Mouse (Mus musculus) CD4-positive naive resting alpha-beta T cell, adult 76 days (primary cell): ENCODE results near the gene Bag6. TPM values are rescaled to one million over a fixed set of nuclear protein-coding genes. Genes with fewer than 3 reads are reported as not detected.

Experiments
- total RNA-seq: library from RNA; stranded (reverse); gene quantifications from one replicate; pipeline ENCODE4 v1.2.4, GENCODE M21; 2023

Gene Bag6
- 487 TPM for total RNA-seq

DNA sequence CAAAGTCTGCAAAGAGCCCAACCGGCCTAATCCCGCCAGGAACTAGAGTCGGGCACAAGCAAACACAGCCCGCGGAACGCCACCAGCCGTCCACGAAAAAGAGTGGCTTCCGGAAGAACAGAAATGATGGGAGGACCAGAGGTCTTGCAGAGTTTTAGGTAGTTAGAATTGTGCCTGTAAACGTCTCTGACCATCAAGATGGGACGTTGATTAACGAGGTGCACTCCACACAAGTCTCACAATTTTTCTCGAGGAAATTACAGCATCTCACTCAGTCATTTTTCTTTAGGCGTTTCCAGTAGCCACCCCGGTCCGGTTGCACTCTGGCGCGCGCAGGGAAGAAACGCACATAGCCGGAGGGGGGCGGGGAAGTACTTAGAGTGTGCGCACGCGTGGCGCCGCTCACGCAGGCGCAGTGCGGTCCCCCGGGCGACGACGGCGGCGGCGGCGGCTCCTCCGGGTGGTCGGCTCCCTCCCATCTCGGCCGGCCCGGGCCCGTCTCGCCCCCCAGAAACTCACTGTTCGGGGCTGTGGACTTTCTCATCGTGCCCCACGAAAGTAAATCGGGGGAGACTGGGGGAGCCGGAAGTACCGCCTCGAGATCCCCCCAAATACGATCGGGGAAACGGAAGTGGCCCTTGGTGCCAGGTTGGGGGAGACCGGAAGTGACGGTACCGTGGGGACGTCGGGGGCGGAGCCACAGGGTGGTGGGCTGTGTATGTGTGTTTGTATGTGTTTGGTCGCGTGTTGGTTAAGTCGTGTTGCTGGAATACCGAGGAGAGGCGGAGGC is at the start of gene Bag6:
Gene Bag6, plus strand, starts transcription at position 378 of the 790 bp plus-strand sequence.

GRCm38 (mm10) chr17:35085208-35085865 is 49.6 kb upstream of the Bag6 start, which contains the start of gene Ly6g6f:
TSS of gene Ly6g6f (minus strand) at chr17:35085610.

DNA sequence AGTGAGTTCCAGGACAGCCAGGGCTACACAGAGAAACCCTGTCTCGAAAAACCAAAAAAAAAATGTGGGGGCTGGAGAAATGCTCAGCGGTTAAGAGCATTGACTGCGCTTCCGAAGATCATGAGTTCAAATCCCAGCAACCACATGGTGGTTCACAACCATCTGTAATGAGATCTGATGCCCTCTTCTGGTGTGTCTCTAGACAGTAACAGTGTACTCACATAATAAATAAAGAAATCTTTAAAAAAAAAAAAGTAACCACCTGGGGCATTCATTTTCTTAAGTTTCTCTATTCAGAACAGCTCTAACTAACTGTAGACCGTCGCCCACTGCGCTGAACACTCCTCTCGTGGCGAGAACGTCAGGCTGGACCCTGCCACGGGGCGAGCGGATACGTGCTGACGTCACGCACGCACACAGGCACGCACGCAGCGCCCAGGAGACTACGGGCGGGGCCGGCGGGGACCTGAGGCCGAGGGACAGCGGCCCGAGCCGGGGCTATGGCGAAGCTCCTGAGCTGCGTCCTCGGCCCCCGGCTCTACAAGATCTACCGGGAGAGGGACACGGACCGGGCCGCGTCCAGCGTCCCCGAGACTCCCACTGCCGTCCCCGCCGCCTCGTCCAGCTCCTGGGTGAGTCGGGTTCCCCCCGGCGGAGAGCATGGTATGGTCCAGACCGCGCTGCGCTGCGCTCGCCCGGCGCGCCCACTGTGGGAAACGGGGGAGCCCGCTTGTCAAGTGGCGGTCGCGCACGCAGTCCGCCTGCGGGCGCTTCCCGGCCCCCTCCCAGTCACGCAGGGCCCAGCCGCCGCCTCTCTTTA is 45.9 kb upstream of the Bag6 start, which contains the start of gene Abhd16a:
Gene Abhd16a, plus strand, starts transcription at position 439 of the 820 bp plus-strand sequence.

DNA sequence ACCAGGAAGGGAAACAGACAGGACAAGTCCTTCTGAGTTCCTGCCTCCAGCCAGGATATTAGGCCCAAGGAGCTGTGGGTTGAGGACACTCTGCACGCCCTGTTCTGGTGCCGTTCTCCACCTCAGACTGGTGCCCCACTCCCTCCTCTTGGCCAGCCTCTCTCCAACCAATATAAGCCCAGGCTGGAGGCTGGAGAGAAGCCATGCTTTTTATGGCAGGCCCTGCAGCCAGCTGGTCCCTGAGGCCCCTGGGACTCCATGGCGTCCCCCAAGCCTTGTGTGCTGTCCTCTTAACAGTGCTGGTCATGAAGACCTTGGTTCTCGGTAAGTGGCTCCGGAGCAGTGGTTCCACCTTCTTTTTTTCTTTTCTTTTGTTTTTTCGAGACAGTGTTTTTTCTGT is 26.9 kb upstream of the Bag6 start, which contains the start of gene Ly6g5c:
Gene Ly6g5c, plus strand, starts transcription at position 183 of the 400 bp plus-strand sequence.

GRCm38 (mm10) chr17:35115046-35116019 is 19.6 kb upstream of the Bag6 start, which contains the start of gene Ly6g5b:
TSS of gene Ly6g5b (minus strand) at chr17:35115428.

DNA sequence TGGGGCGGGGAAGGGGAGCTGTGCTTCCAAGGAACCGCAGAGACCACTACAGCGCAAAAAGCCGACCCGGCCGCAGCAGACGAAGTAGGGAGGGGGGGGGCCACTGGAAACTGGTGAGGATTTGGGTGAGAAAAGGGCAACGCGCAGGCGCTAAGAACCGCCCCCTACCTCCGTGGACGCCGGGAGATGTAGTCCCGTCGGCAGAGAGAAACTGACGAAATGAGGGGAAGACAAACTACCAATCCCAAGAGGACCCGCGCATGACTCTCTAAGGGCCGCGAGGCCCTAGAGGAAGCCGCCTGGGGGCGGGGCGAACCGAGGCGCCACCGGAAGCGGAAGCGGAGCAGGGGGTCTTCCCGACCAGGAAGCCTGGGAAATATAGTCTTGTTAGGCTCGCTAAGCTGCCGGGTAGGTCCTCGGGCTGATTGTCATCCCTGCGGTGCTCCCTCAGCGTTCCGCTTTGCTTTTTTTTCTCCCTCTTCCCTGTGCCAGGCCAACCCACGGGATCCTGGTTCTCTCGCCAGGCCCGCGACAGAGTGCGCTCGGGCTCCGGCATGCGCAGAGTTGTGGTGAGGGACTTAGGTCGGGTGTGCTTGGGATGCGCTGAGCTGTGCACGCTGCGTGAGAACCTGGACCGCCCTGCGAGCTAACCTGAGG is 13.7 kb upstream of the Bag6 start, which contains the start of gene Gpank1:
Gene Gpank1, plus strand, starts transcription at position 313 of the 657 bp plus-strand sequence.

GRCm38 (mm10) chr17:35121871-35122303 is 13.1 kb upstream of the Bag6 start, which contains the start of gene Csnk2b:
TSS of gene Csnk2b (minus strand) at chr17:35122053.

DNA sequence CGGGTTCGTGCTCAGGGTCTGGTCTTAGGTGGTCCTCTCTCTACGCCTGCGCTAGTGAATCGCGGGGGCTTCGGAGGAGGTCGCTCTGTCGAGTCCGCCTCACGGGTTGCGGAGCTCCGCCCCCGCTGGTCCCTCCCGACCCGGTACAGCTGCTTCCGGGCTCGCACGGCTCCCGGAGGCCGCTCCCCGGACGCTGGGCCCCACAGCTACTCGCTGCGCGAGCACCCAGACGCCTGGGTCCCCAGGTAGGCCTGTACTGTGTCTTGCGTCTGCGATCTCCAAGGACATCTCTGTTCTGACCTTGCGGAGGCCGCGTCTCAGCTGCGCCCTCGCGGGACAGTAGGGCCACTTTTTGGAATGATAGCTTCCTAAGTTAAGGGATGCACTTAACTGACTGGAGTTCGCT is 8.8 kb upstream of the Bag6 start, which contains the start of gene D17H6S53E:
Gene D17H6S53E, plus strand, starts transcription at position 168 of the 406 bp plus-strand sequence.

DNA sequence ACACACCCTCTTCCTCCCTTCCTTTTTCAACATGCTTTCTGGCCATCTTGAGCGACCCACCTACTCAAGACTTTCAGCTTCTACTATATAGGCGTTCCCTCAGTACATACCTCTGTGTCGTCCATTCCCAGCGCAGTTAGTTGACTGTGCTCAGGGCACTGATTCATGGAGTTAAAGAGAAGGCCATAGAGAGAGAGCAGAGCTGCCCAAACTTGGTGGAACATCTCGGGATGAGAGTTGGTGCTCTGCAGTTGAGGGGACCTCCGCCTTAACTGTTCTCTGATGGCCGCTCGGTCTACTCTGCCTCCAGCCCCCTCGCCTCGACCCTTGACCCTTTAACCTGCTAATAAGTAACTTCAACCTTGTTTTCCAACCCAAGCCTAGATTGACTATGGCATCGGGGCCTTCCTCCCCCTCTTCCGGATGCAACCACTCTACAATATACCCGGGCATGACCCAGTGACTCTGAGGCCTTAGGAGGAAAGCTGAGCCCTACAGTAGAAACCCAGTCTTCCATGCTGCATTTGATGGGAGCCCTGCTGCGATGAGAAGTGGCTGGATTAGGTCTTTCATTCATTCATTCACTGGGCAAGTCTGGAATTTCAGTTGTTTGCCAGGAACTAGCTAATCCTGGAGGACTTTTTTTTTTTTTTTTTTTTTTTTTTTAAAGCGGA is 3.3 kb upstream of the Bag6 start, which contains the start of gene Apom:
Gene Apom, minus strand, starts transcription at position 551 of the 674 bp plus-strand sequence.

GRCm38 (mm10) chr17:35164568-35165450 is 29.8 kb downstream of the Bag6 start, which contains the start of gene Prrc2a:
TSS of gene Prrc2a (minus strand) at chr17:35164897.

GRCm38 (mm10) chr17:35175968-35176367 is 41.0 kb downstream of the Bag6 start, which contains the start of gene Aif1:
TSS of gene Aif1 (minus strand) at chr17:35176068.

DNA sequence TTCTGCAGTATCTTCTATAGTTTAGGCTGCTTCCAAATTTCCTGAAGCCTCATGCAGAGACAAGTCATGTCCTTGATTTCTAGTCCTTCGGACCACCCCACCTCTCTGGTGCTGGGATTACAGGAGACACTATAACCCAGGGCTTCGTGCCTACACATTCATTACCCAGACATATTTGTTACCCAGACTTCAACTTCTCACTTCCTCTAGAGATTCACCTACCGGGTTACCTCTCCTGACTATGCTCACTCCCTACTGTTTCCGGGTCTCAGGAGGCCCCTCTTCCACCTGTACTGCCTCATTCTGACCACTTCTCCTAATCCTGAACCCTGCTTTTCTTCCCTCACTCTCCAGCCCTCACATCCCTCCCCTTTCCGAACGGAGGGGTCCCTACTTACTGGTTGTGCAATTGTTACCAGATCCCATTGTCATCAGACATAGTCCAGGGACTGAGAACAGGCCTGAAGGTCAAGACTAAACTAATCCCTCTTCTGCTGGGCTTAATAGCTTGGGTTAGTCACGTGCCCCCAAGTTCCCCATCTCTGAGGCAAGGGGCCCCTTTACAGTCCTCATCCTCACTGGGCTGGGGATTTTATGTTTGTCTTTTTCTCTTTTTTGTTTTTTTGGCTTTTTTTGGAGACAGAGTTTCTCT is 53.1 kb downstream of the Bag6 start, which contains the start of gene Lst1:
Gene Lst1, minus strand, starts transcription at position 481 of the 652 bp plus-strand sequence.

DNA sequence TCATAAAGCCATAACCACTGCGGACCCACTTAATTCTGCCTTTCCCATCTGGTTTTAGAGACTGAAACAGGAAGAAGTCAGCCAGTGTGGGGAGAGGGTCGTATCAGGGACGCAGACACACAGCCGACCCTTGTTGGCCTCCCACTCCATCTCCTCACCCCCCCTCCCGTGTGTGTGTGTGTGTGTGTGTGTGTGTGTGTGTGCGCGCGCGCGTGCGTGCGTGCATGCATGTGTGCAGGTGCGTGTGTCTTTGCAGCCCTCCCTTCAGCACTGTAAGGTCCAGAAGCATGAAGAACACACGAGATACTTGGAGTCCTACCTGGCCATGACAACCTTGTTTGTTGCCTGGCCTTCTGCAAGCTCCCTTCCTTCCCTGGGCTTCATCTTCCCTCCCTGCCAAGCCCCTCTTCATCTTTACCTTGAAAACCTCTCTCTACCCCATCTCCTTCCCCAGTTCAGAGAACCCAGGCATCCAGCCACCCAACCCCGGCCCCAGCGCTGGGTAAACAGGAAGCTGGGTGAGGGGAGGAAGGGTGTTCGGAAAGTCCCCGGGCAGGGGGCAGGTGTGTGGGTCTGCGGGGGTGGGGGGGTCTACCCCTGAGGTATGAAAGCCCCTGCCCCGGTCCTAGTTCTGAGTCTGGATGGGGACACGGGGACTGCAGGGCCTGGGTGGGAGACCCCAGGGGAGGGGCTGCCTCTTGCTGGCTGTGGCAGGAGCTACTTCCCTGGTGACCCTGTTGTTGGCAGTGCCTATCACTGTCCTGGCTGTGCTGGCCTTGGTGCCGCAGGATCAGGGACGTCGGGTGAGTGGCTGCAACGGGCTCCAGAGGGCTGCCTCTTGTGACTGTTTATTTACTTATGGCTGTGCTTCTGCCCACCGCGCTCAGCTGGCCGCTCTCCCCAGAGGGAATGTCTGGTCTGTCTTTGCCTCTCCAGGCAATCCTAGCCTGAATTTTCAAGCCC is 59.2 kb downstream of the Bag6 start, which contains the start of gene Ltb:
Gene Ltb, plus strand, starts transcription at position 559 of the 963 bp plus-strand sequence.

